Mouse (Mus musculus): Measurements from ENCODE around the gene Tlk1.

Gene Tlk1

GRCm38 (mm10) chr2:70789331-70789730 is 36.2 kb downstream of the Tlk1 start:
- H3K36me3 ChIP-seq (ENCODE audit: control insufficient read depth, insufficient read depth, low read length, poor library complexity, severe bottlenecking): no peaks in the 10 kb centered on the region

GRCm38 (mm10) chr2:70784447-70784846 is 41.1 kb downstream of the Tlk1 start:
- DNase-seq (ENCODE audit: low read depth, low spot score): no peak
- Histone ChIP-seq H3K27me3 (ENCODE audit: control insufficient read depth, insufficient read depth, low read length, poor library complexity, severe bottlenecking) (no peaks in the 10 kb centered on the region), H3K36me3 (ENCODE audit: control insufficient read depth, insufficient read depth, low read length, poor library complexity, severe bottlenecking) (0 out of 2 replicates have a peak, but pooled peaks cover 1% of the 10 kb centered on the region)

More at GRCm38 (mm10) chr2:70789331-70789730, 36.2 kb downstream of the Tlk1 start:
- H3K27me3 ChIP-seq (ENCODE audit: control insufficient read depth, insufficient read depth, low read length, poor library complexity, severe bottlenecking): no peaks in the 10 kb centered on the region
- no peak for DNase-seq (ENCODE audit: low read depth, low spot score)

GRCm38 (mm10) chr2:70783504-70783903 is 42.0 kb downstream of the Tlk1 start:
- Histone ChIP-seq H3K36me3 (ENCODE audit: control insufficient read depth, insufficient read depth, low read length, poor library complexity, severe bottlenecking) (0 out of 2 replicates have a peak, but pooled peaks cover 1% of the 10 kb centered on the region), H3K27me3 (ENCODE audit: control insufficient read depth, insufficient read depth, low read length, poor library complexity, severe bottlenecking) (no peaks in the 10 kb centered on the region)
- no peak for DNase-seq (ENCODE audit: low read depth, low spot score)

- 0 out of 2 replicates have a peak, but pooled peaks cover 1% of the 10 kb centered on the region for H3K36me3 ChIP-seq (ENCODE audit: control insufficient read depth, insufficient read depth, low read length, poor library complexity, severe bottlenecking)
- no peaks in the 10 kb centered on the region for H3K27me3 ChIP-seq (ENCODE audit: control insufficient read depth, insufficient read depth, low read length, poor library complexity, severe bottlenecking)
- DNase-seq (ENCODE audit: low read depth, low spot score): peak; percentile 79
These were observed 45.9 kb downstream of the Tlk1 start for GRCm38 (mm10) chr2:70779634-70780033.

GRCm38 (mm10) chr2:70776744-70777143 is 48.8 kb downstream of the Tlk1 start:
- DNase-seq (ENCODE audit: low read depth, low spot score): no peak
- no peaks in the 10 kb centered on the region for H3K27me3 ChIP-seq (ENCODE audit: control insufficient read depth, insufficient read depth, low read length, poor library complexity, severe bottlenecking)
- H3K36me3 ChIP-seq (ENCODE audit: control insufficient read depth, insufficient read depth, low read length, poor library complexity, severe bottlenecking): 0 out of 2 replicates have a peak, but pooled peaks cover 1% of the 10 kb centered on the region

- H3K27me3 ChIP-seq (ENCODE audit: control insufficient read depth, insufficient read depth, low read length, poor library complexity, severe bottlenecking): no peaks in the 10 kb centered on the region
- no peaks in the 10 kb centered on the region for H3K36me3 ChIP-seq (ENCODE audit: control insufficient read depth, insufficient read depth, low read length, poor library complexity, severe bottlenecking)
- no peak for DNase-seq (ENCODE audit: low read depth, low spot score)
These were observed 60.8 kb downstream of the Tlk1 start for GRCm38 (mm10) chr2:70764734-70765133.

- no peaks in the 10 kb centered on the region for H3K36me3 ChIP-seq (ENCODE audit: control insufficient read depth, insufficient read depth, low read length, poor library complexity, severe bottlenecking)
- no peak for DNase-seq (ENCODE audit: low read depth, low spot score)
- no peaks in the 10 kb centered on the region for H3K27me3 ChIP-seq (ENCODE audit: control insufficient read depth, insufficient read depth, low read length, poor library complexity, severe bottlenecking)
These were observed 62.8 kb downstream of the Tlk1 start for GRCm38 (mm10) chr2:70762741-70763140.

GRCm38 (mm10) chr2:70752149-70752548 is 73.4 kb downstream of the Tlk1 start:
- Histone ChIP-seq H3K27me3 (ENCODE audit: control insufficient read depth, insufficient read depth, low read length, poor library complexity, severe bottlenecking) (no peaks in the 10 kb centered on the region), H3K36me3 (ENCODE audit: control insufficient read depth, insufficient read depth, low read length, poor library complexity, severe bottlenecking) (peaks cover 2% of the 10 kb centered on the region)
- no peak for DNase-seq (ENCODE audit: low read depth, low spot score)

GRCm38 (mm10) chr2:70751655-70752054 is 73.9 kb downstream of the Tlk1 start:
- DNase-seq (ENCODE audit: low read depth, low spot score): no peak
- Histone ChIP-seq H3K27me3 (ENCODE audit: control insufficient read depth, insufficient read depth, low read length, poor library complexity, severe bottlenecking) (no peaks in the 10 kb centered on the region), H3K36me3 (ENCODE audit: control insufficient read depth, insufficient read depth, low read length, poor library complexity, severe bottlenecking) (peaks cover 2% of the 10 kb centered on the region)

- Histone ChIP-seq H3K27me3 (ENCODE audit: control insufficient read depth, insufficient read depth, low read length, poor library complexity, severe bottlenecking) (no peaks in the 10 kb centered on the region), H3K36me3 (ENCODE audit: control insufficient read depth, insufficient read depth, low read length, poor library complexity, severe bottlenecking) (peaks cover 7% of the 10 kb centered on the region; the same call in 1 of the 2 replicates)
- DNase-seq (ENCODE audit: low read depth, low spot score): peak; percentile 36
These were observed 82.9 kb downstream of the Tlk1 start for GRCm38 (mm10) chr2:70742588-70742987.

GRCm38 (mm10) chr2:70741901-70742300 is 83.6 kb downstream of the Tlk1 start:
- Histone ChIP-seq H3K36me3 (ENCODE audit: control insufficient read depth, insufficient read depth, low read length, poor library complexity, severe bottlenecking) (peaks cover 7% of the 10 kb centered on the region), H3K27me3 (ENCODE audit: control insufficient read depth, insufficient read depth, low read length, poor library complexity, severe bottlenecking) (no peaks in the 10 kb centered on the region)
- no peak for DNase-seq (ENCODE audit: low read depth, low spot score)

- Histone ChIP-seq H3K27me3 (ENCODE audit: control insufficient read depth, insufficient read depth, low read length, poor library complexity, severe bottlenecking) (no peaks in the 10 kb centered on the region), H3K36me3 (ENCODE audit: control insufficient read depth, insufficient read depth, low read length, poor library complexity, severe bottlenecking) (peaks cover 6% of the 10 kb centered on the region)
- no peak for DNase-seq (ENCODE audit: low read depth, low spot score)
These were observed 89.5 kb downstream of the Tlk1 start for GRCm38 (mm10) chr2:70736008-70736407.

- Histone ChIP-seq H3K27me3 (ENCODE audit: control insufficient read depth, insufficient read depth, low read length, poor library complexity, severe bottlenecking) (no peaks in the 10 kb centered on the region), H3K36me3 (ENCODE audit: control insufficient read depth, insufficient read depth, low read length, poor library complexity, severe bottlenecking) (peaks cover 6% of the 10 kb centered on the region)
- DNase-seq (ENCODE audit: low read depth, low spot score): no peak
These were observed 90.0 kb downstream of the Tlk1 start for GRCm38 (mm10) chr2:70735534-70735933.

- DNase-seq (ENCODE audit: low read depth, low spot score): no peak
- peaks cover 8% of the 10 kb centered on the region for H3K36me3 ChIP-seq (ENCODE audit: control insufficient read depth, insufficient read depth, low read length, poor library complexity, severe bottlenecking)
- H3K27me3 ChIP-seq (ENCODE audit: control insufficient read depth, insufficient read depth, low read length, poor library complexity, severe bottlenecking): no peaks in the 10 kb centered on the region
These were observed 98.4 kb downstream of the Tlk1 start for GRCm38 (mm10) chr2:70727089-70727488.

GRCm38 (mm10) chr2:70723610-70724243 is 101.8 kb downstream of the Tlk1 start:
- Histone ChIP-seq H3K36me3 (ENCODE audit: control insufficient read depth, insufficient read depth, low read length, poor library complexity, severe bottlenecking) (peaks cover 18% of the 10 kb centered on the region; the same call in 1 of the 2 replicates), H3K27me3 (ENCODE audit: control insufficient read depth, insufficient read depth, low read length, poor library complexity, severe bottlenecking) (no peaks in the 10 kb centered on the region)
- DNase-seq (ENCODE audit: low read depth, low spot score): no peak

GRCm38 (mm10) chr2:70710878-70711277 is 114.7 kb downstream of the Tlk1 start:
- no peak for DNase-seq (ENCODE audit: low read depth, low spot score)
- peaks cover 16% of the 10 kb centered on the region for H3K36me3 ChIP-seq (ENCODE audit: control insufficient read depth, insufficient read depth, low read length, poor library complexity, severe bottlenecking)
- H3K27me3 ChIP-seq (ENCODE audit: control insufficient read depth, insufficient read depth, low read length, poor library complexity, severe bottlenecking): no peaks in the 10 kb centered on the region
